Mouse (Mus musculus) midbrain, embryonic 16.5 days (tissue): Measurements from ENCODE around the gene Ralgps2. TPM values are rescaled to one million over a fixed set of nuclear protein-coding genes. Genes with fewer than 3 reads are reported as not detected.
A peak's percentile ranks its signal among the peaks of the same experiment; 100 is the strongest.

Experiments used
- ATAC-seq: fragments of 200-750 bp; cut with Nextera tagmentation; 2 replicates; pipeline ENCODE4 v1.8.0; 2017; ENCODE audit warnings: moderate TSS enrichment
- H3K27ac ChIP-seq: fragments of 300-500 bp; sonication (generic); 2 replicates; pipeline ENCODE4 v1.5.1; 2014; ENCODE audit warnings: mild to moderate bottlenecking, low read length, mixed read lengths
- H3K27me3 ChIP-seq: fragments of 300-500 bp; sonication (generic); 2 replicates; pipeline ENCODE4 v1.6.1; 2014; ENCODE audit warnings: low read depth, low read length, mixed read lengths; ENCODE audit not compliant: control insufficient read depth, insufficient read depth
- H3K36me3 ChIP-seq: fragments of 300-500 bp; sonication (generic); 2 replicates; pipeline ENCODE4 v1.6.1; 2014; ENCODE audit warnings: mild to moderate bottlenecking, low read length, moderate library complexity, mixed read lengths; ENCODE audit not compliant: control insufficient read depth, insufficient read depth
- H3K4me1 ChIP-seq: fragments of 300-500 bp; sonication (generic); 2 replicates; pipeline ENCODE4 v1.6.1; 2014; ENCODE audit warnings: mild to moderate bottlenecking, low read length, mixed read lengths; ENCODE audit not compliant: control insufficient read depth, insufficient read depth
- H3K4me2 ChIP-seq: fragments of 300-500 bp; sonication (generic); 2 replicates; pipeline ENCODE4 v1.6.1; 2014; ENCODE audit warnings: mild to moderate bottlenecking, low read length, mixed read lengths
- H3K4me3 ChIP-seq: fragments of 300-500 bp; sonication (generic); 2 replicates; pipeline ENCODE4 v1.5.1; 2014; ENCODE audit warnings: low read depth, mild to moderate bottlenecking, low read length, moderate library complexity, mixed read lengths
- H3K9ac ChIP-seq: fragments of 300-500 bp; sonication (generic); 2 replicates; pipeline ENCODE4 v1.6.1; 2014; ENCODE audit warnings: low read depth, low read length, mixed read lengths
- H3K9me3 ChIP-seq: fragments of 300-500 bp; sonication (generic); replicated peaks from 2 replicates; pipeline ENCODE4 v1.6.1; 2014; ENCODE audit warnings: mild to moderate bottlenecking, low read length, mixed read lengths; ENCODE audit not compliant: control insufficient read depth, poor library complexity, severe bottlenecking
- WGBS: fragments of 180-500 bp; shearing (Covaris S2); extraction: QIAGEN DNeasy Blood & Tissue Kit; methylation state at CpG from one replicate; pipeline ENCODE4 v1.1.7; 2014; 5-methylcytosine and 5-hydroxymethylcytosine counted together
- polyA plus RNA-seq: library from polyadenylated mRNA; unstranded; fragments of >200 nt; fragmentation: Nextera tagmentation; extraction: Ambion mirVana; gene quantifications from 2 replicates; pipeline ENCODE4 v1.2.1, GENCODE M21; 2015

Gene Ralgps2
- polyA plus RNA-seq, 1 experiment from 2014 or later, result 78.1 TPM

GRCm38 (mm10) chr1:156789844-156790490, 149.5 kb downstream of the Ralgps2 start:
- no peak overlapping the region for H3K4me2 ChIP-seq
- WGBS, result 13% methylated on average over 5 of the region's 5 CpGs
- H3K27me3 ChIP-seq, result no peaks in the 10 kb centered on the region
- H3K9me3 ChIP-seq, result no peaks in the 10 kb centered on the region
- no peaks in the 10 kb centered on the region for H3K36me3 ChIP-seq
- no peak overlapping the region for H3K27ac ChIP-seq
- ATAC-seq, result peak; percentile 27; the same call in 1 of the 2 replicates
- H3K9ac ChIP-seq, result no peak overlapping the region
- H3K4me1 ChIP-seq, result peaks cover 7% of the 10 kb centered on the region
- no peak overlapping the region for H3K4me3 ChIP-seq

GRCm38 (mm10) chr1:156787164-156787863, 152.1 kb downstream of the Ralgps2 start:
- H3K4me2 ChIP-seq, result no peak overlapping the region
- H3K4me1 ChIP-seq, result peaks cover 7% of the 10 kb centered on the region
- ATAC-seq, result peak; percentile 53; the same call in 1 of the 2 replicates
- H3K36me3 ChIP-seq, result no peaks in the 10 kb centered on the region
- H3K27me3 ChIP-seq, result no peaks in the 10 kb centered on the region
- 23% methylated on average over 6 of the region's 6 CpGs for WGBS
- no peak overlapping the region for H3K4me3 ChIP-seq
- H3K27ac ChIP-seq, result no peak overlapping the region
- H3K9me3 ChIP-seq, result no peaks in the 10 kb centered on the region
- no peak overlapping the region for H3K9ac ChIP-seq

- Histone ChIP-seq H3K9ac (no peak overlapping the region), H3K36me3 (no peaks in the 10 kb centered on the region), H3K27me3 (no peaks in the 10 kb centered on the region), H3K4me2 (no peak overlapping the region), H3K4me1 (peaks cover 15% of the 10 kb centered on the region), H3K9me3 (no peaks in the 10 kb centered on the region), H3K4me3 (no peak overlapping the region), H3K27ac (no peak overlapping the region)
- WGBS, result 73% methylated on average over 2 of the region's 2 CpGs
- no peak for ATAC-seq
Measured at GRCm38 (mm10) chr1:156786074-156786473, 153.4 kb downstream of the Ralgps2 start.

GRCm38 (mm10) chr1:156784974-156785373, 154.5 kb downstream of the Ralgps2 start:
- no peak overlapping the region for H3K4me3 ChIP-seq
- H3K27ac ChIP-seq, result no peak overlapping the region
- H3K4me2 ChIP-seq, result no peak overlapping the region
- no peak overlapping the region for H3K9ac ChIP-seq
- no peak for ATAC-seq
- H3K27me3 ChIP-seq, result no peaks in the 10 kb centered on the region
- no peaks in the 10 kb centered on the region for H3K36me3 ChIP-seq
- 85% methylated on average over 10 of the region's 10 CpGs for WGBS
- H3K4me1 ChIP-seq, result peaks cover 16% of the 10 kb centered on the region
- H3K9me3 ChIP-seq, result no peaks in the 10 kb centered on the region

GRCm38 (mm10) chr1:156784116-156784515, 155.3 kb downstream of the Ralgps2 start:
- no peak overlapping the region for H3K9ac ChIP-seq
- no peaks in the 10 kb centered on the region for H3K9me3 ChIP-seq
- no peak for ATAC-seq
- H3K36me3 ChIP-seq, result no peaks in the 10 kb centered on the region
- no peaks in the 10 kb centered on the region for H3K27me3 ChIP-seq
- 55% methylated on average over 5 of the region's 5 CpGs for WGBS
- peaks cover 14% of the 10 kb centered on the region for H3K4me1 ChIP-seq
- H3K4me2 ChIP-seq, result no peak overlapping the region
- H3K27ac ChIP-seq, result no peak overlapping the region
- H3K4me3 ChIP-seq, result no peak overlapping the region

- peak overlapping the region; percentile 1; the same call in 1 of the 2 replicates for H3K27ac ChIP-seq
- WGBS, result 26% methylated on average over 14 of the region's 14 CpGs
Measured at GRCm38 (mm10) chr1:156781971-156782850, 157.2 kb downstream of the Ralgps2 start.

GRCm38 (mm10) chr1:156781076-156781741, 158.2 kb downstream of the Ralgps2 start:
- ATAC-seq, result peak; percentile 70

More at GRCm38 (mm10) chr1:156781971-156782850, 157.2 kb downstream of the Ralgps2 start:
- ATAC-seq, result peak; percentile 44; the same call in 1 of the 2 replicates
- Histone ChIP-seq H3K9ac (no peak overlapping the region), H3K9me3 (no peaks in the 10 kb centered on the region), H3K27me3 (no peaks in the 10 kb centered on the region), H3K36me3 (no peaks in the 10 kb centered on the region), H3K4me3 (no peak overlapping the region), H3K4me2 (no peak overlapping the region), H3K4me1 (peaks cover 11% of the 10 kb centered on the region)

GRCm38 (mm10) chr1:156780234-156781005, 159.0 kb downstream of the Ralgps2 start:
- WGBS, result 58% methylated on average over 16 of the region's 16 CpGs
- Histone ChIP-seq H3K9me3 (no peaks in the 10 kb centered on the region), H3K4me2 (no peak overlapping the region), H3K27ac (no peak overlapping the region), H3K36me3 (no peaks in the 10 kb centered on the region), H3K9ac (no peak overlapping the region), H3K4me3 (no peak overlapping the region), H3K27me3 (no peaks in the 10 kb centered on the region; the same call in 1 of the 2 replicates), H3K4me1 (peaks cover 9% of the 10 kb centered on the region)
- peak; percentile 37; the same call in 1 of the 2 replicates for ATAC-seq

More at GRCm38 (mm10) chr1:156781076-156781741, 158.2 kb downstream of the Ralgps2 start:
- Histone ChIP-seq H3K27ac (peak overlapping the region; percentile 14; the same call in 1 of the 2 replicates), H3K27me3 (no peaks in the 10 kb centered on the region; the same call in 1 of the 2 replicates), H3K9me3 (no peaks in the 10 kb centered on the region), H3K4me3 (no peak overlapping the region), H3K4me2 (no peak overlapping the region), H3K9ac (no peak overlapping the region), H3K36me3 (no peaks in the 10 kb centered on the region), H3K4me1 (peaks cover 9% of the 10 kb centered on the region)
- 9% methylated on average over 12 of the region's 12 CpGs for WGBS
